Mouse (Mus musculus): ENCODE results near the gene Il11ra2. TPM values are rescaled to one million over a fixed set of nuclear protein-coding genes. Genes with fewer than 3 reads are reported as not detected.
"Not testable (repeated sequence)": the region's sequence is repeated elsewhere in the genome, so short reads cannot be mapped to it uniquely, and the experiment has no call there.

Gene Il11ra2
- total RNA-seq (2014; rRNA removed) (not detected in 2 replicates), polyA plus RNA-seq (2015; fragmentation: Nextera tagmentation; extraction: Ambion mirVana) (not detected in 2 replicates)

DNA sequence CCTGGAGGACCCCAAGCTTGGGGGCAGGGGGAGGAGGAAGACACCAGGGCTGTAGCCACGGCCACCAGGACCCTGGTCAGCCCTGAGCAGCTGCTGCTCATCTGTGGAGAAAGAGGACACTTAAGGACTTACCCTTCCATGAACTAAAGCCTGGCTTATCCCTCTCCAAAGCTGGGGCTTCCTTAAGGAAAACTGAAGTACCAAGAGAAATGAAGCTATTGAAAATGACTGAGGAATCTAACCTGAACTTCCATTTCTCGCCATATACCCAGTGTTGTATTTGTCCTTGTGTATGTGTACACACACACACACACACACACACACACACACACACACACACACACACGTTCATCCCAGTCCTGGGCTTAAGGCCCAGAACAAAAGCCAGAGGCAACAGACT is at the start of gene Il11ra2:
Gene Il11ra2, minus strand, starts transcription at position 101 of the 400 bp plus-strand sequence.
- H3K27ac ChIP-seq; DNase-seq (ENCODE audit: low spot score); H3K27me3 ChIP-seq (ENCODE audit: insufficient read depth, low read length); H3K4me3 ChIP-seq (ENCODE audit: low read length); H3K4me1 ChIP-seq (ENCODE audit: insufficient read depth, low read length); ATAC-seq; H3K36me3 ChIP-seq (ENCODE audit: insufficient read depth, low read length); H3K9ac ChIP-seq (replicated peaks; ENCODE audit: low read length); H3K9me3 ChIP-seq (ENCODE audit: low read length); H3K4me2 ChIP-seq (ENCODE audit: low read depth, low read length): not testable (repeated sequence)
- no CpG with 5 or more reads among the region's 3 CpGs for WGBS

DNA sequence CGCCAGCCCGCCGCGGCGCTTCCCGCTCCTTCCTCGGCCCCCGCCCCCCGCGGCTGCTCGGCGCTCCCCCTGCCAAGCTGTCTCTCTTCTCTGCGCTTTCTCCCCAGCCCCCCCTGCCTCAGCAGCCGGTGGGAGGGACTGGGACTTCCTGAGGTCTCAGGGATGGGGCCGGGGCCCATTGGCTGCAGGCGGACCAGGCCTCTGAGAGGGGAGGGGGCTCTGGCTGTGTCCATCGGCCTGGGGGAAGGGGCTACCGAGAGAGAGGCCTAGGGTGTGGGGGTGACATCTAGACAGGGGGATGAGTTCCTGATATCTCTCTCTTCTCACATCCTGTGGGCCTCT is 20.5 kb upstream of the Il11ra2 start:
- peak; percentile 71 for ATAC-seq
- H3K9me3 ChIP-seq (ENCODE audit: low read length); H3K27ac ChIP-seq; H3K4me1 ChIP-seq (ENCODE audit: insufficient read depth, low read length); DNase-seq (ENCODE audit: low spot score); H3K4me3 ChIP-seq (ENCODE audit: low read length); H3K4me2 ChIP-seq (ENCODE audit: low read depth, low read length); H3K36me3 ChIP-seq (ENCODE audit: insufficient read depth, low read length); H3K9ac ChIP-seq (replicated peaks; ENCODE audit: low read length); H3K27me3 ChIP-seq (ENCODE audit: insufficient read depth, low read length): not testable (repeated sequence)
- WGBS, result no CpG with 5 or more reads among the region's 18 CpGs

DNA sequence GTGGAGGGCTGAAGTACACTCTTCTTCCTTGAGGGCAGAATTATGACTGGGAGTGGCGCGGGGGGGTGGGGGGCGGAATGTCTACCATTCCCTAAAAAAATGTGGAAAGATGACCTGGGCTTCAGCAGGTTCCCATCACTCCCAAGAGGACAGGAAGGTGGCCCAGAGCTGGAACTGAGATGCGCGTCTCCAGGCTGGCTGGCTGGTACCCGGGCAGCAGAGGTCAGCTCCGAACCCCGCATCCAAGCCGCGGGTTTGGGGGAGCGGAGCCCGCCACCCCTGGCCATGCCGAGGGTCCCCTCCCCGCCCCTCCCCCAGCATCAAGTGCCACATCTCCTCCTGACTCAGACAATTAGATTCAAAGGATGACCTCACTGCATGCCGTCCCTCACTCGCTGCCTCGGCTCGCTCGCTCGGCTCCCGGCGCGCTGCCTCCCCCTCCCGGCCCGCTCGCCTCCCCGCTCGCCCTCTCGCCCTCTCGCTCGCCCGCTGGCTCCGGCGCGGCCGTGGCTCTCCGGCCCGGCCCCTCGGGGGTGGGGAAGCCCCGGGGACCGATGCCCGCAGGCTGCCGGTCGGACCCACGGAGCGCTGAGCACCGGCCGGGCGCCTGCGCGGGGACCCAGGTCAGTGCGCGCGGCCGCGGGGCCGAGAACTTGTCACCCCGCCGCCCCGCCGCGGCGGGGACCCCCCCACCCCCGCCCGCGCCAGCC is 19.9 kb upstream of the Il11ra2 start:
- not testable (repeated sequence) for H3K27ac ChIP-seq; H3K36me3 ChIP-seq (ENCODE audit: insufficient read depth, low read length); H3K9ac ChIP-seq (replicated peaks; ENCODE audit: low read length); H3K4me3 ChIP-seq (ENCODE audit: low read length); H3K9me3 ChIP-seq (ENCODE audit: low read length); DNase-seq (ENCODE audit: low spot score); H3K4me2 ChIP-seq (ENCODE audit: low read depth, low read length); H3K4me1 ChIP-seq (ENCODE audit: insufficient read depth, low read length); H3K27me3 ChIP-seq (ENCODE audit: insufficient read depth, low read length)
- ATAC-seq, result peak; percentile 75; the same call in 1 of the 2 replicates
- no CpG with 5 or more reads among the region's 66 CpGs for WGBS

DNA sequence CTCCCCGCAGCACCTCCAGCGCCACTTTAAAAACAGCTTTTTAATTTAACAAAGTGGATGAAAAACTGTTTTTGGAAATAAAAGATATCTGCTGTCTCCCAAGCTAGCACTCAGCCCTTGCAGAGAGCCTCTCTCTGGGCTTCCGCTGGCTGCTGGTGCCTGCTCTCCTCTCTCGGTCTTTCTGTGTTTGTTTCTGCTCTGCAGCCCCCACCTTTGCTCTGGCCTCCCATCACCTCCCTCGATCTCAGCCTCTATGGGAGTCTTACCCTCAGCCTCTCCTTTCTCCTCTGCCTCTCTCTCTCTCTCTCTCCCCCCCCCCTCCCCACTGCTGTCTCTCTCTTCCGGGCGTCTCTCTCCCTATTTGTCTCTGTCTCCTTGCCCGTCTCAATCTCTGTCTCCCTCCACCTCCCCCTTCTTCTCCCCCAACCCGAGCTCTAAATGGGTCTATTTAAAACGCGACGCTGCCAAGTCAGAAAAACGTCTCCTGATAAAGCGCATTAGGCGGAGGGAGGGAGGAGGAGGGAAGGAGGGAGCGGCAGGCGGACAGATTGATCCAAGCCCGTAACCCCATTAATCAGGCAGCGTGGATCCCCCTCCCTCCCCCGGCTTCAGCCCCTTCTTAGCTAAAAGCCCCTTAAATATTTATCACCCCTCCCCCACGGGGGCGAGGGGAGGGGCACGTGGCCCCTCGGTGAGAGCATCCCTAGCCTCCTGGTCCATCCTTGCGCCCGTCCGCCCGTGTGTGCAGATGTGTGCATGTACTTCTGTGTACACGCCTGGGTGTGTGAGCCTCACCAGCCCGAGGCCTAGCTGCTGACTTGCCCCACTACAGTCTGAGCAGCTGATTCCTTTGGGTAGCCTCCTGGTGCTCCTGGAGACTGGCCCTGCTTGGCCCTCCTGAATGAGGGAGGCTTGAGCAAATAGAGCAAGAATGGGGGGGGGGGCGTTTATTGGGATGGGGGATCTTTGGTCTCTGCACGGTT is 19.0 kb upstream of the Il11ra2 start:
- H3K27ac ChIP-seq; DNase-seq (ENCODE audit: low spot score); H3K4me3 ChIP-seq (ENCODE audit: low read length); H3K4me2 ChIP-seq (ENCODE audit: low read depth, low read length); H3K27me3 ChIP-seq (ENCODE audit: insufficient read depth, low read length); H3K4me1 ChIP-seq (ENCODE audit: insufficient read depth, low read length); H3K9me3 ChIP-seq (ENCODE audit: low read length); H3K9ac ChIP-seq (replicated peaks; ENCODE audit: low read length); H3K36me3 ChIP-seq (ENCODE audit: insufficient read depth, low read length): not testable (repeated sequence)
- WGBS, result no CpG with 5 or more reads among the region's 32 CpGs
- ATAC-seq, result peak; percentile 53; the same call in 1 of the 2 replicates

GRCm38 (mm10) chr4:42679365-42679764 is 17.7 kb upstream of the Il11ra2 start:
- H3K4me2 ChIP-seq (ENCODE audit: low read depth, low read length), result not testable (repeated sequence)

DNA sequence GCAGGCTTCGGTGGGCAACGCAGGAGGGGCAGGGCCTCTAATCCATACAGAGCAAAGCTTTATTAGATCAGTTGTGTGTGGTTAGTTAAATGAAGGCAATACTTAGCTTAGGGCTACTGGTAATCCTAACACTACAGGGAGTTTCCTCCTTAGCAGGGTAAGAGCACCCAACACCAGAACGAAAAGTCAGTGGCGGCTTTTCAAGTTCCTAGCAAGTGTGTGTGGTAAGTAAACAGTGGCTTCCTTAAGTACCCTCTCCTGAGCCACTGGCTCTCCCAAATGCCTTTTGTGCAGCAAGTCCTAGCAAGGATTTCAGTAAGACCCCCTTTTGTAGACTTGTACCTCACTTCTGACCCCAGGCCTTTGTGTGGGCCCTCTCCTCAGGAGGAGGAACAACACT is 13.7 kb upstream of the Il11ra2 start:
- no CpG with 5 or more reads among the region's 4 CpGs for WGBS
- DNase-seq (ENCODE audit: low spot score); H3K27ac ChIP-seq; H3K4me1 ChIP-seq (ENCODE audit: insufficient read depth, low read length); H3K9ac ChIP-seq (replicated peaks; ENCODE audit: low read length); H3K36me3 ChIP-seq (ENCODE audit: insufficient read depth, low read length); ATAC-seq; H3K4me2 ChIP-seq (ENCODE audit: low read depth, low read length); H3K4me3 ChIP-seq (ENCODE audit: low read length); H3K9me3 ChIP-seq (ENCODE audit: low read length); H3K27me3 ChIP-seq (ENCODE audit: insufficient read depth, low read length): not testable (repeated sequence)

More at GRCm38 (mm10) chr4:42679365-42679764, 17.7 kb upstream of the Il11ra2 start:
- ATAC-seq; H3K9me3 ChIP-seq (ENCODE audit: low read length); H3K9ac ChIP-seq (replicated peaks; ENCODE audit: low read length); H3K27me3 ChIP-seq (ENCODE audit: insufficient read depth, low read length); H3K27ac ChIP-seq; H3K4me3 ChIP-seq (ENCODE audit: low read length); H3K4me1 ChIP-seq (ENCODE audit: insufficient read depth, low read length); DNase-seq (ENCODE audit: low spot score); H3K36me3 ChIP-seq (ENCODE audit: insufficient read depth, low read length): not testable (repeated sequence)
- WGBS, result no CpG with 5 or more reads among the region's 7 CpGs

- not testable (repeated sequence) for H3K4me1 ChIP-seq (ENCODE audit: insufficient read depth, low read length); H3K36me3 ChIP-seq (ENCODE audit: insufficient read depth, low read length); ATAC-seq; H3K9me3 ChIP-seq (ENCODE audit: low read length); H3K4me3 ChIP-seq (ENCODE audit: low read length); H3K27me3 ChIP-seq (ENCODE audit: insufficient read depth, low read length); DNase-seq (ENCODE audit: low spot score); H3K4me2 ChIP-seq (ENCODE audit: low read depth, low read length); H3K27ac ChIP-seq; H3K9ac ChIP-seq (replicated peaks; ENCODE audit: low read length)
- no CpG with 5 or more reads among the region's 9 CpGs for WGBS
Observed at GRCm38 (mm10) chr4:42654951-42655350, 6.7 kb downstream of the Il11ra2 start, which contains the start of gene Ccl27b. TSS of gene Ccl27b (plus strand) at chr4:42655251.

DNA sequence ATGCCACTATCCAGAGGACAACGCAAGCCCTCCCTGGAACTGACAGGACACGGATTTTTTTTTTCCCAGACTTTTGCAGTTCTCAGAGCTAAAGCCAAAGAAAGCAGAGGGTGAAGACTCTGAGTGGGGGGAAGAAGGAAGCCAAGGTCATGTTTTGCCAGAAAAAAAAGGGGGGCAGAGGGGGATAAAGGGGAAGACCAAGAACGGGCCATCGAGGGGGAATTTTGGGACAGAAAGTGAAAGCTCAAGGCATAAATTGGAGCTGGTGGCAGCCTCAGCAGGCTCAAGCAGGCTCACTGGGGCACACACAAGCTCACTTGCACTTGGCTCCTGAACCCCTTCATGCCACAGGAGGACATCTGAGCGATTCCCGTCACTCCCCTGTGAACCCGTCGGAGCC is 32.3 kb downstream of the Il11ra2 start, which contains the start of gene Gm2564:
Gene Gm2564, plus strand, starts transcription at position 301 of the 400 bp plus-strand sequence.
- not testable (repeated sequence) for H3K4me1 ChIP-seq (ENCODE audit: insufficient read depth, low read length); H3K27ac ChIP-seq; H3K4me3 ChIP-seq (ENCODE audit: low read length); H3K9me3 ChIP-seq (ENCODE audit: low read length); H3K27me3 ChIP-seq (ENCODE audit: insufficient read depth, low read length); H3K9ac ChIP-seq (replicated peaks; ENCODE audit: low read length); DNase-seq (ENCODE audit: low spot score); ATAC-seq; H3K36me3 ChIP-seq (ENCODE audit: insufficient read depth, low read length); H3K4me2 ChIP-seq (ENCODE audit: low read depth, low read length)
- WGBS, result no CpG with 5 or more reads among the region's 8 CpGs

DNA sequence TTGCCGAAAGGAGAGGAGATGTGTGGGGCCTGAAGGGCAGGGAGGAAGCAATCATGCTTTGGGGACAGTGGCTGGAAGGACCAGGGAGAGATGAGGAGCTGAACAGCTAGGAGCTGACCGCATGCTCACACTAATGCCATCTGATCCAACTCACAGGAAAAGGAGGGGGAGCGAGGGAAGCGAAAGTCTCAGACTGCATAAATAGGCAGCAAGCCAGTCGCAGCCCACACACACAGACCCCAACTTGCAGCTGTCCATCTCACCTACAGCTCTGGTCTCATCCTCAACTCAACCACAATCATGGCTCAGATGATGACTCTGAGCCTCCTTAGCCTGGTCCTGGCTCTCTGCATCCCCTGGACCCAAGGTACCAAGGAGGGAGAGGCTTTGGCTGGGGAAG is 49.8 kb downstream of the Il11ra2 start, which contains the start of gene Gm10591:
Gene Gm10591, plus strand, starts transcription at position 301 of the 400 bp plus-strand sequence.
- H3K36me3 ChIP-seq (ENCODE audit: insufficient read depth, low read length); ATAC-seq; H3K9ac ChIP-seq (replicated peaks; ENCODE audit: low read length); H3K4me3 ChIP-seq (ENCODE audit: low read length); H3K9me3 ChIP-seq (ENCODE audit: low read length); H3K27ac ChIP-seq; H3K27me3 ChIP-seq (ENCODE audit: insufficient read depth, low read length); H3K4me2 ChIP-seq (ENCODE audit: low read depth, low read length); H3K4me1 ChIP-seq (ENCODE audit: insufficient read depth, low read length); DNase-seq (ENCODE audit: low spot score): not testable (repeated sequence)
- WGBS, result no CpG with 5 or more reads among the region's 5 CpGs
